Mouse (Mus musculus) liver, embryonic 12.5 days (tissue): ENCODE data around the gene Sppl2b. TPM values are rescaled to one million over a fixed set of nuclear protein-coding genes. Genes with fewer than 3 reads are reported as not detected.
"Not testable (repeated sequence)": the region's sequence is repeated elsewhere in the genome, so short reads cannot be mapped to it uniquely, and the experiment has no call there.

Experiments
- ATAC-seq: fragments of 200-750 bp; cut with Nextera tagmentation; 2 replicates; pipeline ENCODE4 v1.8.0; 2017; ENCODE audit warnings: moderate number of reproducible peaks, mild to moderate bottlenecking, moderate library complexity
- H3K27ac ChIP-seq: fragments of 300-500 bp; sonication (generic); 2 replicates; pipeline ENCODE4 v1.5.1; 2016; ENCODE audit warnings: mild to moderate bottlenecking
- H3K27me3 ChIP-seq: fragments of 300-500 bp; sonication (generic); replicated peaks from 2 replicates; pipeline ENCODE4 v1.6.1; 2016; ENCODE audit warnings: mild to moderate bottlenecking, moderate library complexity
- H3K36me3 ChIP-seq: fragments of 300-500 bp; sonication (generic); 2 replicates; pipeline ENCODE4 v1.6.1; 2016; ENCODE audit warnings: mild to moderate bottlenecking, moderate library complexity
- H3K4me1 ChIP-seq: fragments of 300-500 bp; sonication (generic); 2 replicates; pipeline ENCODE4 v1.6.1; 2016
- H3K4me2 ChIP-seq: fragments of 300-500 bp; sonication (generic); 2 replicates; pipeline ENCODE4 v1.6.1; 2016; ENCODE audit warnings: mild to moderate bottlenecking, moderate library complexity
- H3K4me3 ChIP-seq: fragments of 300-500 bp; sonication (generic); 2 replicates; pipeline ENCODE4 v1.5.1; 2016; ENCODE audit warnings: mild to moderate bottlenecking, moderate library complexity
- H3K9ac ChIP-seq: fragments of 300-500 bp; sonication (generic); 2 replicates; pipeline ENCODE4 v1.6.1; 2016; ENCODE audit warnings: mild to moderate bottlenecking, moderate library complexity
- H3K9me3 ChIP-seq: fragments of 300-500 bp; sonication (generic); replicated peaks from 2 replicates; pipeline ENCODE4 v1.6.1; 2016; ENCODE audit warnings: mild to moderate bottlenecking, moderate library complexity
- WGBS: fragments of 180-500 bp; shearing (Covaris S2); methylation state at CpG from one replicate; pipeline ENCODE4 v1.1.7; 2016; ENCODE audit not compliant: insufficient replicate concordance; 5-methylcytosine and 5-hydroxymethylcytosine counted together
- polyA plus RNA-seq: library from polyadenylated mRNA; unstranded; fragments of >200 nt; fragmentation: Nextera tagmentation; extraction: Ambion mirVana; gene quantifications from 2 replicates; pipeline ENCODE4 v1.2.1, GENCODE M21; 2016

Gene Sppl2b
- polyA plus RNA-seq, 1 experiment from 2014 or later: 66.1 TPM

DNA sequence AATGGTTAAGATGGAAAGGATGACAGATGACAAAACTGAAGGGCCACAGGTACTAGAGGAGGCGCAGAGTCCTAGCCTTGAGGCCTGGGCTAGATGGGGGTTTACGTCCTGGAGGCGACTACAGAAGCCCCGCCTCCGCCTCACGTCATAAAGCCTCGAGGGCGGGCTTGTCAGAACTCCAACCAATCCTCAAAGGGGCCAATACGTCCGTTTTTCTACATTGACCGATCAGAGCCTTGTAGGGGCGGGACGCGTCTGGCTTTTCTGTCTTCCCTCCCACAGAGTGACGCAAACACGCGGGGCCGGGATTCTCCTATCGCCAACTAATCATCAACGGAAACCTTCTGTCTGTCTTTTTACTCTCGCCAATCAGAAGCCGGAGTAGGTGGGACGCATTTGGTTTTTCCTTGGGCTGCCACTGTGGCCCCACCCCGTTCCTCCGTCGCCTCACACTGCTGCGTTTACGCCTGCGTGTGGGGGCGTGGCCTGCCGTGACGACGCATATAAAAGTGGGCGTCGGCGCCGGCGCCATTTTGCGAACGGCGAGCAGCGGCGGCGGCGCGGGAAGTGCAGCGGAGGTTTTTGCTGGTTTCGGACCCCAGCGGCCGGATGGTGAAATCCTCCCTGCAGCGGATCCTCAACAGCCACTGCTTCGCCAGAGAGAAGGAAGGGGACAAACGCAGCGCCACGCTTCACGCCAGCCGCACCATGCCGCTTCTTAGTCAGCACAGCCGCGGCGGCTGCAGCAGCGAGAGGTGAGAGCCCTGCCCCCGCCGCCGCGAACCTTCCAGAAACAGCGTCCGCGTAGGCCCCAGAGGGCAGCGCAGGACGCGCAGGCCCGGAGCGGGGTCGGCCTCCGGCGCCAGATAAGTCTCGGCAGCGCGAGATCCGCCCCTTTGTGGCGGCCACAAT, 28.7 kb upstream of the Sppl2b start, which contains the start of gene Oaz1:
TSS of gene Oaz1 (plus strand) at position 506 of the 912 bp plus-strand sequence.
- Histone ChIP-seq H3K4me2 (peak within 1 kb of the TSS; percentile 94), H3K9me3 (no peaks in the 10 kb centered on the region), H3K9ac (peak within 1 kb of the TSS; percentile 95), H3K27me3 (no peaks in the 10 kb centered on the region), H3K4me3 (peak within 1 kb of the TSS; percentile 84), H3K4me1 (peaks cover 82% of the 10 kb centered on the region), H3K36me3 (peaks cover 34% of the 10 kb centered on the region), H3K27ac (peak within 1 kb of the TSS; percentile 96)
- WGBS: under 1% methylated on average over 77 of the region's 82 CpGs
- peak; percentile 94 for ATAC-seq

DNA sequence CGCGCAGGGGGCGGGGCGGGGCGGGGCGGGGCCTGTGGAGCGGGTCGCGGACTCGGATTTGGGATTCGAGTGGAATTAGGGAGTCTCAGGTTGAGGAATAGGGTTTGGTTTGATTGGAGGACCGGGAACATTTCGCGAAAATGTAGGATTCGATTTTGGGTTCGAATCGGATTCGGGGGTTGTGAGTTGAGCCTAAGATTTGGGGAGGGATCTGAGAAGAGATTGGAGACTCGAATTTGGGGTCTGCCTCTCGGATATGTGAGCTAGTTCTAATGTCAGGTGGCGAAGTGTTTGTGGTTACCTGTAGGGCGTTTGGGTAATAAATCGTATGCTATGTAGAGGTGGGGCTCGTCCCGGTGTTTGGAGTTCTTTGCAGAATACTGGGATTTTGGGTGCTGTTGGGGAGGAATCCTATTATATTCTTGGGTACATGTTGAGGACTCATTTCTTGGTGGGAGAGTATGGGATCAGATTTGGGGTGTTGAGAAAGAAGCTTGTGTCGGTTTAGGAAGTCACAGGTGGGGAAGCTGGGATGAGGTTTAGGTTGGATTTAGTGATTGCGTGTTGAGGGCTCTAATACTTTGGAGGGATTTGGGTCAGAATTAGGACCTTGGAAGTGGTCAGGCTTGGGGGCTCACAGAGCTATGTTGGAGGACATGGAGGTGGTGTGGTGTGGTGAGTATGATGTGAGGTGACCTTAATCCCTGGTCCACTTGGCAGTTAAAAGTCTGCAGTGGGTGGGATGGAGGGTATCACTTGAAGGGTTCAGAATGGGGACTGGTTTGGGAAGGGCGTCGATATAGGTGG, 27.8 kb upstream of the Sppl2b start:
- Histone ChIP-seq H3K36me3 (peaks cover 34% of the 10 kb centered on the region), H3K9me3 (no peaks in the 10 kb centered on the region), H3K27me3 (peaks cover 6% of the 10 kb centered on the region; the same call in 1 of the 2 replicates), H3K4me1 (peaks cover 77% of the 10 kb centered on the region), H3K27ac (peak overlapping the region; percentile 96), H3K9ac (peak overlapping the region; percentile 95), H3K4me3 (peak overlapping the region; percentile 84), H3K4me2 (peak overlapping the region; percentile 94)
- ATAC-seq: no peak
- 7% methylated on average over 29 of the region's 29 CpGs for WGBS

DNA sequence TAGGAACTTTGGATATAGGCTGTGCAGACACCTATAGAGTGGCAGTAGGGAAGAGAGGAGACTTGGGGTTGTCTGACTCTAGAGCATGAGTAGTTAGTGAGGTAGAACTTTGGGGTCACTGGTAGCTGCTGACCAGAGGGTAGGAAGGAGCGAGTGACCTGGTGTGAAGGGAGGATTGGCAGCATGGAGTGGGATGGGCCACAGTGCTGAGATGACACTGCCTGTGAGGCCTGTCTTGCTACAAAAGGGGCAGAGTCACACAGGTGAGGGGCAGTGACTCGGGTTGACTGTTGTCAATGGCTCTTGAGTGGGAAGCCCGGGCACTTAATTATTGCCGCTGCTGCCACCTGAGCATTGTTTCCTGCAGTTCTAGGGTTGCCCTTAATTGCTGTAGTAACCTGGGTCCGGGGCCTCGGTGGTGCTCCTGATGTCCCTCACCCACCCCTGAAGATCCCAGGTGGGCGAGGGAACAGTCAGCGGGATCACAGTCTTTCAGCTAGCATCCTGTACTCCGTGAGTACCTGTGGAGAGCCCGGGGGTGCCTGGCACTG, 27.1 kb upstream of the Sppl2b start:
- H3K9ac ChIP-seq: peak overlapping the region; percentile 95
- peak overlapping the region; percentile 96 for H3K27ac ChIP-seq
- peaks cover 34% of the 10 kb centered on the region for H3K36me3 ChIP-seq
- H3K4me3 ChIP-seq: peak overlapping the region; percentile 84
- ATAC-seq: no peak
- peaks cover 70% of the 10 kb centered on the region for H3K4me1 ChIP-seq
- no peaks in the 10 kb centered on the region for H3K9me3 ChIP-seq
- 83% methylated on average over 10 of the region's 10 CpGs for WGBS
- H3K27me3 ChIP-seq: peaks cover 13% of the 10 kb centered on the region
- peak overlapping the region; percentile 94 for H3K4me2 ChIP-seq

DNA sequence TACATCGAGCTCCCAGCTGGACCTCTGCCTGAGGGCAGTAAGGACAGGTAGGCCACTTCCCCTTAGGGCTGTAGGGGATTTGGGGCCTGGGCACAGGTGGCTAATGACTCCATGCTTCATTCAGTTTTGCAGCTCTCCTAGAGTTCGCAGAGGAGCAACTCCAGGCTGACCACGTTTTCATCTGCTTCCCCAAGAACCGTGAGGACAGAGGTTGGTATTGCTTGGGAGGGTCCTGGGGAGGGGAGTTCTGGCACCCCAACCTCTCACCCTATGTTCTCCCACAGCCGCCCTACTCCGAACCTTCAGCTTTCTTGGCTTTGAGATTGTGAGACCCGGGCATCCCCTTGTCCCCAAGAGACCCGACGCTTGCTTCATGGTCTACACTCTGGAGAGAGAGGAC, 26.5 kb upstream of the Sppl2b start:
- H3K4me3 ChIP-seq: peak overlapping the region; percentile 84; the same call in 1 of the 2 replicates
- ATAC-seq, H3K27ac ChIP-seq, H3K9me3 ChIP-seq: not testable (repeated sequence)
- H3K9ac ChIP-seq: 0 out of 2 replicates have a peak overlapping the region, but pooled peaks have one; percentile 95
- WGBS: 85% methylated on average over 9 of the region's 9 CpGs
- H3K27me3 ChIP-seq: peaks cover 19% of the 10 kb centered on the region
- H3K4me1 ChIP-seq: peaks cover 63% of the 10 kb centered on the region
- peak overlapping the region; percentile 94 for H3K4me2 ChIP-seq
- peaks cover 34% of the 10 kb centered on the region for H3K36me3 ChIP-seq

DNA sequence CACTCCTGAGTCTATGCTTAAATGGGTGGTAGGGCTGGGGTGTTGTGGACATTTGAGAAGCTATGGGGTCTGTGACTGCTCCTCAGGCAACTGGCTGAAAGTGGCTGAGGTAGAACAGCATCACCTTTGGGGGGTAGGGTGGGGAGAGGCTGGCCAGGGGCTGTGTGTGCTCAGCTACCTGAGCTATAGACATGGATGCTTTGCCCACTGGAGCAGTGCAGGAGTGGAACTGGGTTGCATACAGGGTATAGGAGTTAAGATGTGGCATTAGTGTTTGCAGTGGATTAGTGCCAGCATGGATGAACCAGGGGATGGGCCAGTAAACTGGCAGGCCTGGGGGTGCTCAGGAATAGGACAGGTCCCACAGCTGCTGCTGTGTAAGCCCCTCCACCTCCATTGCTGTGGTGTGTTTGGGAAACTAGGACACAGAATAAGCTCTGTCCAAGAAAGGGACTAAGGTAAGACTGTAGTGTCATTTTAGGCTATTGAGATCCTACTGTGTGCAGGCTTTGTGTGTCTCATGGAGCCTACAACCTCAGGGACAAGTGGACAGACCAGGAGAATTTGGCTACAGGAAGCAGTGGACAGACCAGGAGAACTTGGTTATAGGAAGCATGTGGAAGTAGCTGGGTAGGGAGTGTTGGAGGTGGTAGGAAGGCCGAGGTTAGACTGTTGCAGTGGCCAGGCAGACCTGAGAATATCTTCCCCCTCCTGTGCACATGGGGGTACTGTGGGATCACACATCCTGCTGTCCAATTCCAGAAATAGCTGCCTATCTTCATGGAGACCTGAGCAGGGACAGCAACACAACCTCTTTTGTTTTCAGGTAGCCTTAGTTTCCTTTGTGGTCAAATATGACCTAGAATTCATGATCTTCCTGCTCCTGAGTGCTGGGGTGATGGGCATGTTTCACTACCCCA, 25.5 kb upstream of the Sppl2b start:
- Histone ChIP-seq H3K9me3 (no peaks in the 10 kb centered on the region), H3K9ac (0 out of 2 replicates have a peak overlapping the region, but pooled peaks have one; percentile 12), H3K4me3 (no peak overlapping the region), H3K36me3 (peaks cover 34% of the 10 kb centered on the region), H3K4me2 (0 out of 2 replicates have a peak overlapping the region, but pooled peaks have one; percentile 8), H3K27ac (peak overlapping the region; percentile 61; the same call in 1 of the 2 replicates), H3K27me3 (peaks cover 29% of the 10 kb centered on the region), H3K4me1 (peaks cover 55% of the 10 kb centered on the region)
- ATAC-seq: no peak
- WGBS: 38% methylated on average over 1 of the region's 1 CpGs

DNA sequence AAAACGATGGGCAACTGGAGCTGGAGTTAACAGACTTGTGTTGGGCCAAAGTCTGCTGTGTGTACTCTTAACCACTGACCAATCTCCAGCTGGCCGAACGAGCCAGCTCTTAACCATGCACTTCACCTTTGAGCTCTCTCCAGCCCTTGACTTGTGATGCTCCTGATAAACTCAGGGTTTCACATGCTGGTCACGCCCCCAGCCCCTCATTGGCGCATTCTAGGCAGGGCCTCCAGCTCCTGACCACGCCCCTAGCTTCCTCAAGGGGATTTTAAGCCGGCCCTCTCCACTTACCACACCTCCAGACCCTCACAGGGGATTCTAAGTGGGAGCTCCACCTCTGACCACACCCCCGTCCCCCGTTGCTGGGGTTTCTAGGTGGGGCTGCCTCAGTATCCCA, 23.9 kb upstream of the Sppl2b start:
- Histone ChIP-seq H3K36me3 (peaks cover 34% of the 10 kb centered on the region), H3K9me3 (no peaks in the 10 kb centered on the region), H3K9ac (peak overlapping the region; percentile 33; the same call in 1 of the 2 replicates), H3K4me3 (no peak overlapping the region), H3K4me2 (peak overlapping the region; percentile 35), H3K4me1 (peaks cover 50% of the 10 kb centered on the region), H3K27me3 (peaks cover 45% of the 10 kb centered on the region), H3K27ac (peak overlapping the region; percentile 61; the same call in 1 of the 2 replicates)
- WGBS: 2% methylated on average over 9 of the region's 9 CpGs
- ATAC-seq: peak; percentile 16; the same call in 1 of the 2 replicates

DNA sequence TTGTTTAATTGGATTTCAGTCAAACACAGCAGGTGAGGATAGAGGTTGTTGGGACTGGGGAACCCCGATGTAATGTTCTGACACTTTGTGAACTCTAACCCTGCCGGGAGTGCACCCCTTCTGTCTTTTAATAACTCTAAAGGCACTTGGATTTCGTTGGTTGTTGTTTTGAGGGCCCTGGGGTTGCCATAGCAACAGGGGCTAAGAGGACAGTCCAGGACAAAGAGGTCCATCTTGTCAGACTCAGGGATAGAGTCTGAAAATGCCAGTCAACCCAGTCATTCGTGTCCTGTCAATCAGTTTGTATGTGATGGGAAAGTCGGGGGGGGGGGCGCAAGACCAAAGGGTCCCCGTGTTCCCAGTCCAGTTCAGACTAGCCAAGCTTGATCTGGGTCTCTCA, 22.3 kb upstream of the Sppl2b start:
- H3K27me3 ChIP-seq: peaks cover 61% of the 10 kb centered on the region
- no peak overlapping the region for H3K27ac ChIP-seq
- H3K36me3 ChIP-seq: peaks cover 29% of the 10 kb centered on the region
- H3K4me3 ChIP-seq: no peak overlapping the region
- H3K9me3 ChIP-seq: no peaks in the 10 kb centered on the region
- 62% methylated on average over 7 of the region's 7 CpGs for WGBS
- H3K4me2 ChIP-seq: no peak overlapping the region
- H3K4me1 ChIP-seq: peaks cover 51% of the 10 kb centered on the region
- H3K9ac ChIP-seq: no peak overlapping the region
- ATAC-seq: no peak

DNA sequence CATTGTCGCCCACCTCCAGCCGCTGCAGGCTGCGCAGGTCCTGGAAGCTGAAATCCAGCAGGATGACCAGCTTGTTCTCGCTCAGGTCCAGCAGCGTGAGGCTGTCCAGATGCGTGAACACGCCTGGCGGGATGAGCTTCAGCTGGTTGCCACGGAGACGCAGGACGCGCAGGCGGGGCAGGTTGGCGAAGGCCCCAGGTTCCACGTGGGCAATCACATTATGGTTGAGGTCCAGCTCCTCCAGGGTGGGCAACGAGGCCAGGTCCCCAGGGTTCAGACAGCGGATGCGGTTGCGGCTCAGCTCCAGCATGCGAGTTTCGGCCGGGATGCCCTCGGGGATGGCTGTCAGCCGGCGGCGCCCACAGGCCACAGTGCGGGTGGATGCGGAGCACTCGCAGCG, 19.5 kb upstream of the Sppl2b start:
- Histone ChIP-seq H3K36me3 (peaks cover 2% of the 10 kb centered on the region), H3K4me1 (peaks cover 31% of the 10 kb centered on the region), H3K4me2 (no peak overlapping the region), H3K27me3 (peaks cover 89% of the 10 kb centered on the region), H3K9ac (no peak overlapping the region), H3K27ac (no peak overlapping the region), H3K9me3 (no peaks in the 10 kb centered on the region), H3K4me3 (no peak overlapping the region)
- ATAC-seq: no peak
- WGBS: 47% methylated on average over 30 of the region's 30 CpGs

DNA sequence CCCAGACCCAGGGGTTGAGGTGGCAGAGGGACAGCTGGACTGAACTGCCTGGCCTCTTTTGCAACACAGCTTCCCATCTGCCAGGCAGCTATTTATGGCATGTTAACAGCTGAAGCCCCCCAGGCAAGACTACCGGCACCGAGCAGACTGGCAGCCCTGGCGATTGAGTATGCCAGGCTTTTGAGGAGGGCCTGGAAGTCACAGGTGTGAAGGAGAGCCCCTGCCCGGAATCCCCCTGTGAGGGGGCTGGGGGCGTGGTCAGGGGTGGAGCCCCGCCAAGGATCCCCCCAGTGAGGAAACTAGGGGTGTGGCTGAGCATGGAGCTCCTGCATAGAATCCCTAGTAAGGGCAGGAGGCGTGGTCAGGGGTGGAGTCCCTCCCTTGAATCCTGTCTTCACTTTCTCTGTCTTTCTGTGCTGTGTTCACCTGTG, 18.1 kb upstream of the Sppl2b start:
- 35% methylated on average over 7 of the region's 7 CpGs for WGBS
- H3K4me2 ChIP-seq: no peak overlapping the region
- no peak for ATAC-seq
- peaks cover 99% of the 10 kb centered on the region for H3K27me3 ChIP-seq
- no peak overlapping the region for H3K27ac ChIP-seq
- H3K36me3 ChIP-seq: no peaks in the 10 kb centered on the region
- no peaks in the 10 kb centered on the region for H3K9me3 ChIP-seq
- no peak overlapping the region for H3K9ac ChIP-seq
- peaks cover 20% of the 10 kb centered on the region; the same call in 1 of the 2 replicates for H3K4me1 ChIP-seq
- no peak overlapping the region for H3K4me3 ChIP-seq

DNA sequence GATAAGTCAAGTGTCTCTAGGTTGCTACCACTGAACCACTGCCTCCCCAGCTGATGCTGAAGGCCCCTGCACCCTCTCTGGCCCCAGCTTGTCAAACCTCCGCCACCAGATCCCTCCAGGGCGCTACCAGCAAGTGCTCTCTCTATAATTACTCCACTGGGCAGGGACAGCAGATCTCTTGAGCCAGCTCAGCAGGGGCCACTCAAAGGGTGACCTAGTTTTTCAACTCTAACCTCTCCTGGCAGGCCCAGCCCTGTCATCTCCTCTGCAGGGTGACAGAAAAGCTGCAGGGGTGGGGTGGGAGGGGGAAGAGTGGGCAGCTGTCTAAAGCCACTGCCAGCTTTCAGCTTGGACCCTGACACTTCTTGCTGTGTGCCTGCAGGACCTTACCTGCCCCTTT, 17.2 kb upstream of the Sppl2b start:
- ATAC-seq: no peak
- Histone ChIP-seq H3K27me3 (peaks cover 100% of the 10 kb centered on the region), H3K27ac (no peak overlapping the region), H3K4me2 (no peak overlapping the region), H3K9me3 (no peaks in the 10 kb centered on the region), H3K4me1 (peaks cover 20% of the 10 kb centered on the region; the same call in 1 of the 2 replicates), H3K36me3 (no peaks in the 10 kb centered on the region), H3K9ac (no peak overlapping the region), H3K4me3 (no peak overlapping the region)
- WGBS: 29% methylated on average over 2 of the region's 2 CpGs
